8 mouse cellular contexts compared by ENCODE assay signal in the genomic region with DNA sequence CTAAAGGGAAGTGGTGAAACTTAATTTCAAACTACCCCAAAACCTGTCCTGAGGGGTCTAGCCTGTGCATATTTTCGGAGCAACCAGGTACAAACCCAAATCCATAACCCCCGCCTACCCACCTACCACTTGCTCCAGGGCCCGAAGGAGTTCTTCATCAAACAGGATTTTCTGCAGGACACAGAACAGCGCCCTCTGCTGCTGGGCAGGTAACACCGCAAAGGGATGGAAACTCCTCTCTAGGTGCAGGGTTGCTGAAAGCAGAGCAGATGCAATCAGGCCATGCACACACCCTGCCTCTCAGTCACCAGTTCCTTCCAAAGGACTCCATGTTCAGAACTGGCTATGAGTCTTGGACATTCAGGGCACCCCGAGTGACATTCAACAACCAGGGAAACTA. TPM values are rescaled to one million over a fixed set of nuclear protein-coding genes. Genes with fewer than 3 reads are reported as not detected.
DNase-seq lines count a peak whose midpoint lies in the region; ATAC-seq and TF ChIP-seq lines count a peak whose summit lies in the region.

No protein-coding gene starts in this region.

- no peaks in the 10 kb centered on the region for H3K9me3 ChIP-seq in hindbrain, postnatal 0 days (ENCODE audit: low read length)
- no peaks in the 10 kb centered on the region for H3K9me3 ChIP-seq in hindbrain, embryonic 16.5 days (ENCODE audit: control insufficient read depth, low read length)

- no peaks in the 10 kb centered on the region for H3K36me3 ChIP-seq in hindbrain, postnatal 0 days (ENCODE audit: insufficient read depth, low read length)
- peaks cover 2% of the 10 kb centered on the region for H3K36me3 ChIP-seq in hindbrain, embryonic 16.5 days (ENCODE audit: control insufficient read depth, insufficient read depth, low read length)

- H3K4me3 ChIP-seq in hindbrain, postnatal 0 days (ENCODE audit: low read length) = no peak overlapping the region
- no peak overlapping the region for H3K4me3 ChIP-seq in hindbrain, embryonic 16.5 days (ENCODE audit: low read length)
- no peak overlapping the region for H3K4me3 ChIP-seq in olfactory bulb, adult 2 months (ENCODE audit: insufficient read depth, low read depth, low read length)

- WGBS in hindbrain, postnatal 0 days = 45% methylated on average over 6 of the region's 6 CpGs
- 54% methylated on average over 6 of the region's 6 CpGs for WGBS in hindbrain, embryonic 16.5 days
- 61% methylated on average over 6 of the region's 6 CpGs for WGBS in olfactory bulb, adult 2 months

- no peak overlapping the region for H3K4me2 ChIP-seq in hindbrain, postnatal 0 days (ENCODE audit: low read depth, low read length)
- no peak overlapping the region for H3K4me2 ChIP-seq in hindbrain, embryonic 16.5 days (ENCODE audit: low read length)

- no peak for TF ChIP-seq POLR2A in olfactory bulb, adult 2 months (IDR thresholded peaks at IDR 0.05; ENCODE audit: insufficient read depth, low read depth, low read length)

- DNase-seq in hindbrain, postnatal 0 days (ENCODE audit: low spot score) = peak; percentile 33
- peak; percentile 58 for DNase-seq in 416B (ENCODE audit: low read depth)
- peak; percentile 39 for DNase-seq in T-cell, adult 2 months (ENCODE audit: low spot score)
- DNase-seq in kidney, postnatal 14 days = peak; percentile 13
- no peak for DNase-seq in frontal cortex, postnatal 25 days (ENCODE audit: low spot score in 2 of 2)

- no peaks in the 10 kb centered on the region for H3K27me3 ChIP-seq in hindbrain, postnatal 0 days (ENCODE audit: insufficient read depth, low read length)
- no peaks in the 10 kb centered on the region for H3K27me3 ChIP-seq in hindbrain, embryonic 16.5 days (replicated peaks; ENCODE audit: control insufficient read depth, insufficient read depth, low read length)

- peak; percentile 74 for TF ChIP-seq CTCF in hindbrain, postnatal 0 days (IDR thresholded peaks at IDR 0.05; ENCODE audit: low read depth)
- TF ChIP-seq CTCF in olfactory bulb, adult 2 months (IDR thresholded peaks at IDR 0.05; ENCODE audit: insufficient read depth, low read depth, low read length) = peak; percentile 54; the same call in 1 of the 2 replicates

- no peak for ATAC-seq in hindbrain, postnatal 0 days
- no peak for ATAC-seq in hindbrain, embryonic 16.5 days
- ATAC-seq in common myeloid progenitor, adult 5-6 weeks (replicated peaks; ENCODE audit: low read depth, poor library complexity, severe bottlenecking) = peak; percentile 60

- no peak overlapping the region for H3K27ac ChIP-seq in hindbrain, postnatal 0 days
- no peak overlapping the region for H3K27ac ChIP-seq in hindbrain, embryonic 16.5 days (ENCODE audit: low read depth, low read length)
- no peak overlapping the region for H3K27ac ChIP-seq in olfactory bulb, adult 2 months (ENCODE audit: insufficient read depth, low read depth, low read length)

- no peaks in the 10 kb centered on the region for H3K4me1 ChIP-seq in hindbrain, postnatal 0 days (ENCODE audit: insufficient read depth, low read length)
- H3K4me1 ChIP-seq in hindbrain, embryonic 16.5 days (ENCODE audit: control insufficient read depth, insufficient read depth, low read depth, low read length) = no peaks in the 10 kb centered on the region
- no peaks in the 10 kb centered on the region for H3K4me1 ChIP-seq in olfactory bulb, adult 2 months (ENCODE audit: control insufficient read depth, insufficient read depth, low read length)

- no peak overlapping the region for H3K9ac ChIP-seq in hindbrain, postnatal 0 days (replicated peaks; ENCODE audit: low read length)
- no peak overlapping the region for H3K9ac ChIP-seq in hindbrain, embryonic 16.5 days (ENCODE audit: low read depth, low read length)

RNA-seq across cellular contexts. Expression of a gene that starts 42.8 kb away (rescaled TPM):
- 15.4 and 16.9 TPM in 2 replicates for total RNA-seq in hindbrain, postnatal 0 days (2014; rRNA removed)
- polyA plus RNA-seq in hindbrain, postnatal 0 days (2015; fragmentation: Nextera tagmentation; extraction: Ambion mirVana) = 82.0 and 85.9 TPM in 2 replicates
- polyA plus RNA-seq in hindbrain, embryonic 16.5 days (2015; fragmentation: Nextera tagmentation; extraction: Ambion mirVana) = 79.7 and 81.7 TPM in 2 replicates
- total RNA-seq in common myeloid progenitor, adult 5-6 weeks (2017) = 6.6 and 9.5 TPM in 2 replicates
- polyA plus RNA-seq in olfactory bulb, adult 2 months (2012; ENCODE audit: insufficient read depth, insufficient read length, low replicate concordance, missing spikeins) = not detected in 2 replicates

Comparison
In these comparisons a context has a peak if more than half of its experiments do, and no peak if none do; other contexts are left out.
1. DNase-seq: peak in hindbrain, postnatal 0 days (single experiment), 416B (single experiment), T-cell, adult 2 months (single experiment) and kidney, postnatal 14 days (single experiment); none in frontal cortex, postnatal 25 days (0 of 2).
2. RNA of a gene that starts 42.8 kb away (polyA plus RNA-seq): 82.0 to 85.9 TPM in hindbrain, postnatal 0 days and 79.7 to 81.7 TPM in hindbrain, embryonic 16.5 days; not detected in olfactory bulb, adult 2 months; every median in the first group is over 10 times any median in the second.